Mouse (Mus musculus) left cerebral cortex, postnatal 10 days (tissue): ENCODE data around the gene Cryba4. TPM values are rescaled to one million over a fixed set of nuclear protein-coding genes. Genes with fewer than 3 reads are reported as not detected.

ENCODE experiments used
- DNase-seq, 2 experiments: peaks; one replicate each; pipeline ENCODE4 v3.0.0; 2021 to 2022; ENCODE audit warnings: low spot score in 2 of 2, mixed read lengths in 1 of 2; ENCODE audit errors: extremely low spot score in 1 of 2
- intact Hi-C: fragments of 180-260 bp; cut with DNase I; formaldehyde crosslinking; loops from one replicate; pipeline ENCODE4 v1.15.1; 2025
- total RNA-seq, 2 experiments: library from RNA; stranded (reverse); gene quantifications; 2 replicates each; pipeline ENCODE4 v1.2.3; 2021

The Cryba4 gene
- 1 to 10 TPM in 1 of 2 experiments, under 1 TPM in 1; 0.67 to 1.5 TPM for total RNA-seq

DNA sequence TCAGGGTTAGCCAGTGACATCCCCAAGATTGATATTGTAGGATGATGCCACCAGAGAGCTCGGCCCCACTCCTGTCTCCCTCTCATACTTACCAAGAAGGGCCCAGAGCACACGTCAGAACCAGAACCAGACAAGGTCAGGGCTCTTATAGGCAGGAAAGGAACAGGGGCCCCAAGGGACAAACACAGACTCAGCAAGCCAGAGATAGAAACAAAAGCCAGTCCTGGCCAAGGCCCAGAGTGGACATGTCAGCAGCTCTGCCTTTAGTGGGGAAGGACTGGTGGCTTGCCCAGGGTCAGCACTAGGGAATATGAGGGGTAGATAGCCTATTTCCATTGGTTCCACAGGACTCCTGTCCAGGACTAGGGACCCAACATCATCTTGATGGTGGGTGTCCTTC lies at the start of gene Cryba4:
Gene Cryba4, minus strand, starts transcription at position 119 of the 400 bp plus-strand sequence.
- no peak for DNase-seq
- intact Hi-C loops = no loop called here

DNA sequence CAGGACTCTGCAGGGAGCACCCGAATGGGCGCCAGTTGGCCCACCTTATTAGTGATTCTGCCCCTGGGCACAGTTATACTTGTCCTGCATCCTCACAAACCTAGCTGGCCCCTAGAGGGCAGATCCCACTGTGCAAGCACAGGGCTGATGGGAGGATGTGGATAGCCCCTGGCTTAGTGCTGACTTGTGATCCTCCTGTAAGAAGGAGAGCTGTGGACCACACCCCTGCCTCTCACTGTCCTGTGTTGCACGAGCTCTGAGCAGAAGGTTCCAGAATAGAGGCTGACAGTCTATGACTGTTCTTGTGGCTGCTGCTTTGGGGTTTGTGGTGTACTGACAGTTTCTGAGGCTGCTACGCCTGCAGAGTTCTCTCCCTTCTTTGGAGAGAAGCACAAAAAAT lies 49.4 kb upstream of the Cryba4 start:
- DNase-seq = no peak
- intact Hi-C loops = no loop called here

DNA sequence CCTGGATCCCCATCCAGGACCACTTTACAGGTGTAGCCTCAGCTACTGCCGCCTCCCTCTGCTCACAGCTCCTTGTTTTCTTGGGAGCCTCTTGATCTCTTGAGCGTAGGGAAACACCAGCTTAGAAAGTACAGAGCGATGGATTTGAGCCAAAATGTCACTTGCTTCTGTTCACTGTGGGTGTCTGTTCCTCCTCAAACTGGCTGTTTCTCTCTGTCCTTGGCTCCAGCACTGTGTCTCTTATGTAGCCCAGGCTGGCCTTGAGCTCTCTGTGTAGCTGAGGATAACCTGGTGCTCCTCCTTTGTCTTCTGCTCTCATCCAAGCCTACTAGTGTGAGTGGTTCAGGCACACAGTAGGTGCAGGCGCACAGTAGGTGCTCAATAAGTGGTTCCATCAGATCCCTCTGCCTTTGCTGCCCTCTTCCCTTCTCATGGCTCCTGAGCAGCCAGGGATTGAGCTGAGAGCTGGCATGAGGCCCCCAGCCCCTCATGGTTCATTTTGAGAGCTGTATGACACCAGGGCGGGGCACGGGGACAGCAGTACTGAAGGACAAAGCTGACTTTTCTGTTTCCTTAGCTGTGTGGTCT lies 48.5 kb upstream of the Cryba4 start:
- DNase-seq = no peak
- intact Hi-C loops = no loop called here

DNA sequence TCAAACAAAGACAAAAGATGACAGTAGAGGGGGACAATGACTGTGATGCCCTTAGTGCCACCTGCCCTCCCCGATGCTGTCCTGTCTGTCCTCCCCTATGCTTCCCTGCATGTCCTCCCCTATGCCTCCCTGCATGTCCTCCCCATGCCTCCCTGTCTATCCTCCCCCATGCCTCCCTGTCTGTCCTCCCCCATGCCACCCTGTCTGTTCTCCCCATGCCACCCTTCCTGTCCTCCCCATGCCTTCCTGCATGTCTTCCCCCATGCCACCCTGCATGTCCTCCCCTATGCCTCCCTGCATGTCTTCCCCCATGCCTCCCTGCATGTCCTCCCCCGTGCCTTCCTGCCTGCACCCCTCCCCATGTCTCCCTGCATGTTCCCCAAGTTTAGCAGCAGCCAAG lies 47.8 kb upstream of the Cryba4 start:
- DNase-seq = no peak
- intact Hi-C loops = no loop called here

DNA sequence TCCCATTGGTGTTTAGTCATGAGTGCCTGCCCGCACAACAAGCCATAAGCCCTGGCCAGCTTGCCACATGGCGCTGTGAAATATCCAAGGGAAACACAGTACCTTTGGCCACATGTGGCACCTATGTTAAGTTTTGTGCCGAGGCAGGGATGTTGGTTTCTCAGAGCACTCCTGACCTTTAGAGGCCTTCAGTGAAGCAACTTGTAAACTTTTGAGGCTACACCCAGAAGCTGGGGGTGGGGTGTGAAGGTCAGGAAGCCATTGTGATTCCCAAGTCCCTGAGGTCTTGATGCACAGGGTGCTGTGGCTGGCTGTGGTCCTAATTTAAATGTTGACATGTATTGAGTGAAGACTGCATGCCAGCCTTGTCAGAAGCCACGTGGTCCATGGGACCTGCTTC lies 47.1 kb upstream of the Cryba4 start:
- intact Hi-C loops = no loop called here
- DNase-seq = no peak

DNA sequence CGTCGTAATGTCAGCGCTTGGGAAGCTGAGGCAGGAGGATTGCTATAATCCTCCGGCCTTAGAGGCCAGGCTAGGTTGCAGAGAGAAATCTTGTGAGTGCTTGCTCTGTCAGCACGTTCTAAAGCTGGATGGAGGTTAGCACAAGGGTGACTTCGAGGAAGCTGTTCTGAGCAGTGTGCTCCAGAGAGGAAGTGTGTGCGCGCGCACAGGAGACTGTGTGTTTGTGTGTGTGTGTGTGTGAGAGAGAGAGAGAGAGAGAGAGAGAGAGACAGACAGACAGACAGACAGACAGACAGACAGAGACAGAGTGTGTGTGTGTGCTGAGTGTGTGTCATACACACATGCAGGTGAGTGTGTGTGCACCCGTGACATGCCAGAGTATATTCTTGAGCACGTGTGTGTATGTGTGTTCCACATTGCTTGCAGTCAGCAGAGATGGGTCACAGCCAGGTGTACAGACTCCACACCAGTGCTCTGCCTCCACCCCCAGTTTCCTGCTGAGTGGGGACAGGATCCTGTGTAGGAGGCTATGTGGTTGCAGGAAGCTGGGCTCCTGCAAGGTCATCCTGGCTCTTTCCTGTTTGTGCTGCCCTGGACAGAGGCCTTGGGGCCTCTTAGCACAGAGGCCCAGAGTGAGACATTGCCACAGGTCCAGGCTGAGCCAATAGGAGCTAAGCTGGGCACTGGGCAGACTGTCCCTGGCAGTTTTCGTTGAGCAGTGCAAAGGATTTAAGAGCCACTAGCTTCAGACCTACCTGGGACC lies 46.1 kb upstream of the Cryba4 start:
- peak in 1 of 2 experiments; percentile 77 for DNase-seq
- intact Hi-C loops = no loop called here

DNA sequence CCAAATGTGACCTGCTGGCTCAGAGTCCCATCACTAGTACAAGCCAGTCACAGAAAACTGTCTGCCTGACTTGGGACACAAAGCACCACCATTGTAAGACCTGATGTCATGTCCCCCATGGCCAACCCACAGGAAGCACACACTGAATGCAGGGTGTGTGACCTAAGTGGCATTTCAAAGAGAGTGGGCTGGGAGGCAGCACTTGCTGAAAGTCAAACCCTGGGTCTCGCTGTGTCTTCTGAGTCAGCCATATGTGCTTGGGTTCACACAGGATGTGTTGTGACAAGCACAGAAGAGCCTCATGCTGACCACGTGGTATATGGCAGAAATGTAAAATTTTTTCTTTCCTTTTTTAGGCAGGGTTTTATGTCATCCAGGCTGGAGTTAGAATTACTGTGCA lies 44.9 kb upstream of the Cryba4 start:
- DNase-seq = no peak
- intact Hi-C loops = no loop called here

DNA sequence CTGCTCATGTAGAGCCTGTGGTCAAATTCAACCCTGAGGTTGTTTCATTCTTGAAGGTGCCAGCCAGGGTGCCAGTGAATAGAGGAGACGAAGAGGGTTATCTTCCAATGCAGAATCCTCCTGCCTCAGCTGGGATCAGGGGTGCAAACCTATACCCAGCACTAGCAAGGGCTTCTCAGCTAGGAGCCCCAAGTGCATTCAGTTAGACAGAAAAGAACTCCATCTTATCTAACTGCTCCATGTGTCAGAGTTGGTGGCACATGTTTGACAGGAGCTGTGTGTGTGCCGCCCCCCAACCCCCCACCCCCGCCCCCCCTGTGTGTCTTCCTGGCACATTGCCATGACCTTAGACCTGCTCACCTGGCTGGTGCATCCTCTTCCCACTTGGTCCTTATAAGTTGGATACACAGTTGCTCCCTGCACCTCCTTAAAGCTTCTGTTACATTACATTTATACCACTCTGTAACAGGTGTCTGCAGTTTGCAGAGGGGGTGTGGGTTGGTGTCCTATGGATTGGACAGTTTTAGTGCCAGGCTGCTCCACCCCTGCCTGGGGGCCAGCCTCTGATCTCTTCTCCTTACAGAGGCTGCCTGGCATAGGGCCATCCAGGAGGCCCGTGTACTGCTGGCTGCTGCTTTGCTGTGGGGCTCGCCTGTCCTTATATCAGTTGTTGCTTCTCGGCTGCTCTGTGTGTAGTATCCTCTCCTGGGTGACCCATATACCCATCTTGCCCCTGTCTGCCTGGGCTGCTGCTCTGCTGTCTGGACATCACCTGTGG lies 44.3 kb upstream of the Cryba4 start:
- intact Hi-C loops = no loop called here
- DNase-seq = peak in 1 of 2 experiments; percentile 64

DNA sequence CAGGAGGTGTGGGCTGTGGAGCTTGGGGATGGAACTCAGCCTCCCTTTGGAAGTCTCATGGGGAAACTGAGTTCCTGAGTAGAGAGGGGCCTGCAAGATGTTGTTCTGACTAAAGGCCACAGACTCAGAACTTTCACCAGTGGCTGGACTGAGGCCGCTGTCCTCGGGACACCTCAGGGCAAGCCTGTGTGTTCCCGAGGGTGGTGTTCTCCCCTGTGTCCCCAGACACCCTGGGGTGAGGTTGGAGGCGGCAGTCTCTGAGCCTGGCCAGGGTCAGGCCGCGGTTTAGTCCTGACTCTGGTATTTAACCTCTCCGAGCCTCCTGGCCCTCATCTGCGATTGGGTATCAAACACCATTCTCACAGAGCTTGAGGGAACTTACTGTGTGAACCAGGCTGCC lies 43.2 kb upstream of the Cryba4 start:
- intact Hi-C loops = no loop called here
- no peak for DNase-seq

DNA sequence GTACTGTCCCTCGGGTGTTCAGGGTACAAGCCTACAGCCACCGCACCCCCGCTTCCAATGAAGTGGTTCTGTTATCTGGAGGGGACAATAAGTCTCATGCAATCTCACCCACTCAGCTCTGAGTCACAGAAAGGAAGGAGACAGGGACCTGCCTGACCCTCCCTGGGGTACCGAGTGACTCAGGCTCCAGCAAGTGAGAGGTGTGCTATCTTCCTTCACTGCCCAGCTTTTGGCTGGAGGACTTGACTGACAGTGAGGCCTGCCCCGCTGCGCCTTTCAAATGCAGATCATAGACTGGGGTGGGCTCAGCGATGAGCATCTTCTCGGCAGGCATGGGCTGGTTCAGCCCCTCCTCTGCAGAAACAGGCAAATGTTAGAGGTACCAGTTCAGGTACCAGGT lies 42.8 kb upstream of the Cryba4 start:
- no peak for DNase-seq
- intact Hi-C loops = no loop called here

DNA sequence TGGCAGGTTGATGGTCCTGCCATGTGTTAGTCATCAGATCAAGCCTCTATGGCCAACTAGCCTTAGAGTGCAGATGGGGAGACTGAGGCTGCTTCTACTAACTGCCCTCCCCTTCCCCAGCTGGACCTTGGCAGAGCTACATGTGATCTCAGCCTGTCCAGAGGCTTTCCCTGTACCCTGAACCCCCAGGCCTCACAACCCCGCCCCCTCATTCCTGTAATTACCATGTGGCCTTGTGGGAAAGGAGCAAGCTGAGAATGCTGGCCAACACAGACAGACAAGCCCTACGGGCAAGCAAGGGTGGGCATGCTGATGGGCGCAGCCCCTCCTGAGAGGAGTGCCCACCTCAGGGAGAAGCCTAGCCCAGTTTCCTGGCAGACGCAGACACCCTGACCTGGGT lies 42.4 kb upstream of the Cryba4 start:
- intact Hi-C loops = no loop called here
- no peak for DNase-seq

DNA sequence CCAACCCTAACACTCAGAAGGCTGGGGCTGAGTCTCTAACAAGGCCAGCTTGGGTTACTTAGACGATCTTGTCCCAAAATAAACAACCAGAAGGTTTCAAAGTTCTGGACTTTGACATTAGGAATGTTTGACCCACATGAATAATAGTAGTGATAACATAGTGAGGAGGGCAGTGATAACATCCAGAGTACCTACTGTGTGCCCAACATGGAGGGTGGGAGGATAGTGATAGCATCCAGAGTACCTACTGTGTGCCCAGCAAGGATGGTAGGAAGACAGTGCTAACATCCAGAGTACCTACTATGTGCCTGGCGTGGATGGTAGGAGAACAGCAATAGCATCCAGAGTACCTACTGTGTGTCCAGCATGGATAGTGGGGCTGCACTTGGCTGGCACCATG lies 41.5 kb upstream of the Cryba4 start:
- DNase-seq = no peak
- intact Hi-C loops = no loop called here

DNA sequence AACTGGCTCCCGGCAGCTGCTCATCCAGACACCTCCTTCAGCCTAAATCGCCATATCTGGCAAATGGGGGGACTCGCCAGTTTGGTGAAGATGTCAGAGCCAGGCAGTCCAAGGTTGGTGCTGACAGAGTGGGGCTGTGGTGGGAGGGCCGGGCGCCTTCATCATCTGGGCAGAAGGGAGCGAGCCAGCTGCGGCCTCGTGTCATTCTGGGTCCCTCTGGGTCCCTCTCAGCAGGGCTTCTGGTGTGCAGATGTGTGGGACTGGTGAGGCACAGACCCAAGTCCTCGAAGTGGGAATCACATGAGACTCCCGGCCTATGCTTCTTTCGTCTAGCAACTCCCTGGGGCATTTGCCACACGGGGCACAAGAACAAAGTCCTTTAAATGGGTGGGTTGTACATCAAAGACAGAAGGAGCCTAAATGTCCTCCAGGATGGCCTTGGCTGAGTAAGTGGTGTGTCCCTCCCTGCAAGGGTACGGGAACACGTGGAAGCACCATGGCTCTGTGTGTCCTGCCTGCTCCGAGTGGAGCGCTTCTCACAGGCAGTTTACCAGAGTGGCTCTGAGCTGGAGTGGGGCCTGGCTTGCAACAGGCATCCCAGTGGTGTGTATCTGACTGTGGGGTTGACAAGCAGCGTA lies 40.1 kb upstream of the Cryba4 start:
- no peak for DNase-seq
- intact Hi-C loops = no loop called here

DNA sequence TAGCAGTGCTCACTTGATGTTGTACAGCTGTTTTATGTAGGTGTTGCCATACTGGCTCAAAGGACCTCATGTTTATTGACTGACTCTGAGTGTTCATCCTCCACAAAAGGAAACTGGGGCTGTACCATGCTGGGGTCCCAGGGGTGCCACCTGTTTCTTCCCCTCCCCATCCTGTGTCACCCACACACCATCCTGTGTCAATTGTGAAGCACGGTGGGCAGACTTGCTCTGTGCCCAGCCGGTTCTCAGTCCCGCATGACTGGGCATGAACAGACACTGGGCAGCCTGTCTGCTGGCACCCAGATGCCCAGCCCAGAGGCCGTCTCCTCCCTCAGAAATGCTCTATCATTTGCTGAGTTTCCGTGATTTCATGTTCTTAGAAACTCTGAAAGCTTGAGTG lies 39.5 kb upstream of the Cryba4 start:
- intact Hi-C loops = no loop called here
- no peak for DNase-seq

DNA sequence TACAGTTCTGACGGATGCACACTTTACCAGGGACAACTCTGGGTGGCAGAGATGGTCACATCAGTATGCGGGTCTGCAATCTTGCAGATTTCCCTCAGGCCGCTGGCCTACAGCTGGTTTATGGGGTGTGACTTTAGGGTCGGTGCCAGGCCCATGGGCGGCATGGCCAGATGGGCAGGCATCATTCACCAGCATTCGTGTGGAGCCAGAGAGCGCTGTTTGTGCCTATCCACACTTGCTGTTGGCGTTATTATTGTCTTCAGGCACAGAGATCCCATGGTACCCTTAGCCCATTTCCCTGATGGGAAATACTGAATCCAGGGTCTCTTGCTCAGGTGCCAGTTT lies 38.2 kb upstream of the Cryba4 start:
- no peak for DNase-seq

DNA sequence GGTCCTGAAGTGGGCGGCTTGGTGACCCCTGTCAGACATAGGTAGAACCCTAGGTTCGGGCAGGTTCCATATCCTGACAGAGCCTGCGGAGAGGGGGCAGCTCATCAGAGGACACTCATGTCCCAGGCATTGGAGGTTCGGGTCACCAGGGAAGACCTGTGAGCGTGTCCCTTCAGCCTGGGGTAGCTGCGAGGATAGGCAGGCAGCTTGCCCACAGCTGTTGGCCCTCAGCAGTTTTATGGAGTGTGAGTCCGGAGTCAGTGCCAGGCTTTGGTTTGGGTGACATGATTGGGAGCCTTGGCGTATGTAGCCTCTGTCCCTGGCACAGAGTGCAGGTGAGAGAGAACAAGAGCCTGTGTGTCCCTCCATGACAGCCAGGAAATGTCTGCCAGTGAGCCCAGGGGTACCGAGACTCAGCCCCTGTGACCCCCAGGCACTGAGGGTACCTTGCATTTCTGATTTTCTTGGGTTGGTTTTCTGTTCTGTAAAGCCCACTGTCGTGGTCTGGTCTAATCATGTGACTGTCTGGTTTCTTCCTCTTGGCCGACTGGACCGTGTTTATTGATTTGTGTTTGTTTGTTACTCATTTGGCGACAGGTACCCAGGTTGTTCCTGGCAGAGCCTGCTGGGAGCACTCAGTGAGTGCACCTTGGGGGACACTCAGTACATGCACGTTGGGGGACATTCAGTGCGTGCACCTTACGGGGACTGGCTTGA lies 37.7 kb upstream of the Cryba4 start:
- DNase-seq = no peak
- intact Hi-C loops = no loop called here

More for the DNA sequence above, 38.2 kb upstream of the Cryba4 start:
- intact Hi-C loops = no loop called here

DNA sequence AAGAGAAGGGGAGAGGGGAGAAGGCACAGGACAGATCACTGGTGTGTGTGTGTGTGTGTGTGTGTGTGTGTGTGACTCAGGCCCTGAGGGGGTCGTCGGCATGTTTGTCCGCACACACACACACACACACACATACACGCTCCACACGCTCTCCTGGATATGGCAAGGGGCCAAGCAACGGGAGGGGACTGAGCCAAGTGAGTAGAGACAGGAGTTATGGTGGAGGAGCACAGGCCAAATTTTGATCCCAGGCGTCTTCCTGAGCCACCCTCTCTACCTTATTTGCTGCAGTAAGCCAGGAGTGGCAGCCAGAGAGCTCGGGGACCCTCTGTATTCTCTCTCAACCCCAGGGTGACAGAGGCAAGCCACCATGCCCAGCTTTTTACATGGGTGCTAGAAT lies 36.9 kb upstream of the Cryba4 start:
- peak in 1 of 2 experiments; percentile 67 for DNase-seq
- intact Hi-C loops = no loop called here

DNA sequence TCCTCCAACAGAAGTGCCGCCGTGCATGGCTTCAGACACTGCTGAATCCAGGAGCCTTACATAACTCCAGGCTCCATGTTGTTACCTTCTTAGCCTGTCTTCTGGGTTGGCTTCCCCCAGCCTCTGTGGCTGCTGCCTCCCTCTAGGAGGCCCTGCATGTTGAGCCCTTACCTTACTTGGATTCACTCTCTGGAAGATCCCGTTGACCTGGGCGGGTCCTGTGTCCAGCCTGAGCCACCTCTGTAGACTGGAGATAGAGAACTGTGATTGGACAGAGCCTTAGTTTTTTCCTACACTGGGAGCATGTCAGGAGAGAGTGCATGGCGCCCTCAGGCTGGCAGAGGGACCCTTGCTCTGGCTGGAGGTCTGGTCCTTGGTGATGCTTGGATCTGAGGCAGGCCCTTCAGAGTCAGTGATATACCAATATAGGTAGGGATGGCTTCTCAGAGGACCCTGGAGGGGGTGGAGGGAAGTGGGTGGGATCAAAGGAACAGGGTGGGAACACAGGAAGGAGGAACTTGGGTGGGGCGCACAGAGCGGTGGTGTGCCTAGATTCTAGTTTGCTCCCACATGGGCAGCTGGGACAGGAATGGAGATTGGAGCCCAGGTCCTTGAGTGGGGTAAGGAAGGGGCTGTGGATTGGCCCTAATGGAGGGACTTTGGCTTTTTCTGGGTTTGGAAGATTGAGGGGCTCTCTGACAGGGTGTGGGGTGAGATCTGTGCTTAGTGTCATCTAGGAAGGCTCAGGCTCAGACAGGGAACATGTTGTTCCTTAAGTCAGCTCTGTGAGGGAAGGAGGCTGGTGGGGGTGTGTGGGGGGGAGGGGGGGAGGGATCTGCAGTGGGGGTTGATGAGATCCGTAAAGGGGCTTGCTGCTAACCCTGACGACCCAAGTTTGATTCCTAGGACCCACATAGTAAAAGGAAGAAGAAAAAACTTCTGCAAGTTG lies 36.1 kb upstream of the Cryba4 start:
- intact Hi-C loops = no loop called here
- no peak for DNase-seq
